Mouse (Mus musculus) small intestine, adult 2 months (tissue): ENCODE results near the gene Mansc1.

Experiments
- CTCF ChIP-seq: fragments of 200-500 bp; IDR thresholded peaks from 2 replicates; pipeline ENCODE4 v1.5.1; 2012; ENCODE audit warnings: low read depth, mild to moderate bottlenecking, control low read depth, inconsistent platforms, low read length, moderate library complexity, mixed read lengths; ENCODE audit not compliant: insufficient replicate concordance, insufficient read length; ENCODE audit errors: extremely low read depth
- POLR2A ChIP-seq: fragments of 200-500 bp; IDR thresholded peaks from 2 replicates; pipeline ENCODE4 v1.6.1; 2012; ENCODE audit warnings: low read depth, mild to moderate bottlenecking, control low read depth, inconsistent platforms, low read length, moderate library complexity

DNA sequence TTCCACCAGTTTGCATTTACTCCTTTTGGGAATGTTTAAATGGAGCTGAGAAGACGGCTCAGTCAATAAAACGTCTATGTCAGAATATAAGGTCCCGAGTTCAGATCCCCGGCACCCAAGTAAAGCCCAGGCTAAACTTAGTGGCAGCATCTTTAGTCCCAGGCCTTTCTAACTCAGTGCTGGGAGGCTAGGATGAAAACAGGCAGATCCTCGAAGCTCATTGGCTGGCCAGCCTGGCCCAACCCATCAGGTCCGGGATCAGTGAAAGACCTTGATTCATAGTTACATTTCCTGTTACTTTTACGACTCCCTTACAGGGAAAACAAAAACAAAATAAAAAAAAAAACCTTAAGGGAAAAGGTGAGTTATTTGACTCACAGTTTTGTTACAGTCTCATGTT lies 31.2 kb downstream of the Mansc1 start:
- no peak for TF ChIP-seq CTCF
- no peak for TF ChIP-seq POLR2A
